Mouse (Mus musculus) cortical plate, adult 2 months (tissue): ENCODE results near the gene Pithd1.

ENCODE experiments used
- CTCF ChIP-seq: fragments of 200-500 bp; IDR thresholded peaks from 2 replicates; pipeline ENCODE4 v1.5.1; 2011; ENCODE audit warnings: mild to moderate bottlenecking, control low read depth, low read length; ENCODE audit not compliant: insufficient read depth; ENCODE audit errors: extremely low read depth
- POLR2A ChIP-seq: fragments of 200-500 bp; IDR thresholded peaks from 2 replicates; pipeline ENCODE4 v1.6.1; 2011; ENCODE audit warnings: mild to moderate bottlenecking, low read length, control low read depth; ENCODE audit not compliant: insufficient read depth; ENCODE audit errors: extremely low read depth

DNA sequence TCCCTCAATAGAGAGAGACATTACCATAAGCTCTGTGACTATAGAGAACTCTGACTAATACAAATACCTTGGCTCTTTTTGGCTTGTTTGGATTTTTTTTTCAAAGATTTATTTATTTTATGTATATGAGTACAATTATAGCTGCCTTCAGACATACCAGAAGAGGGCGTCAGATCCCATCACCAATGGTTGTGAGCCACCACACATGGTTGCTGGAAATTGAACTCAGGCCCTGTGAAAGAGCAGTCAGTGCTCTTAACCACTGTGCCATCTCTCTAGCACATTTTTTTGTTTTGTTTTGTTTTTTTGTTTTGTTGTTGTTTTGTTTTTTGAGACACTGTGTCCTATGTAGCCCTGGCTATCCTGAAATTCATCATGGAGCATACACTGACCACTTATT lies 38.3 kb upstream of the Pithd1 start:
- TF ChIP-seq POLR2A (no peak), CTCF (no peak)
